Mouse (Mus musculus) lung, postnatal 25 days (tissue): ENCODE measurements around the gene Cisd1.

Experiments used
- DNase-seq: peaks from one replicate; pipeline ENCODE4 v3.0.0; 2022; ENCODE audit warnings: low spot score

The Cisd1 gene

GRCm38 (mm10) chr10:71326789-71327188 lies 18.0 kb downstream of the Cisd1 start:
- peak; percentile 64 for DNase-seq

- no peak for DNase-seq
These were observed 18.6 kb downstream of the Cisd1 start for GRCm38 (mm10) chr10:71326123-71326522.

DNA sequence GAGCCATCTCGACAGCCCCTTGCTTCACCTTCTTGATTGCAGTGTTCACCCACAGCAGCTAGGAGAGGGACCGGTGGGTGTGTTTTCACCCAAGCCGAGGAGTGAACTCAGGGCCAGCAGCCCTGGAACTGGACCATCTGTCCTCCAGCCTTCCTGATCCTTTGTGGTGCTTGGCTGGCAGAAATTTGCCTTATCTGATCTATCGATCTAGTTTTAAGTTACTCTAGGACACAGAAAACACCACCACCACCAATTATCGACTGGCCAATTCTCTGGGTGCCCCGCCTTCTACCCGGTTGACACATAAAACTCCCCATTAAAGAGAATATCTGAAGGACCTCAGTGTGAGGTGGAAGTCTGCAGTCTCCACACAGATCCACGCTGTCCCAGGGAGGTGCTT lies 21.1 kb downstream of the Cisd1 start:
- no peak for DNase-seq

GRCm38 (mm10) chr10:71316497-71316896 lies 28.3 kb downstream of the Cisd1 start:
- DNase-seq = no peak

DNA sequence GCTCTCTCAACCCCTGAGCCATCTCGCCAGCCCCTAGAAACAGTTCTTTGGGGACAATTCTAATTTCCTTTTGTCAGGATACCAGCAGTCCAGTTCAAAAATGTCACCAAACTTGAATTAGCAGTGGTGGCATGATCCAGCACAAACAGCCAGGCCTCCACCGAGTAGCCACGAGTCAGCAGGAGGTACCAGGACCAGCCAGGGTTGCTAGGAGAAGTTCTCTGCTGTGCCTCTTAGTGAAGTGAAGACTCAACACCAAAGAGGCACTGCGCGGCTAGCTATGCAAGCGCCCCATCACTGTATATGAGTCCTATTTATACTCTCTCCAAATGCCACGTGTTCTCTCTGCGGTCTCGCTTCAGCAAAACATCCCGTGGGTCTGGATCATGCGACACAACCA lies 28.7 kb downstream of the Cisd1 start:
- no peak for DNase-seq

GRCm38 (mm10) chr10:71314596-71314995 lies 30.2 kb downstream of the Cisd1 start:
- DNase-seq = no peak

- DNase-seq = no peak
These were observed 34.5 kb downstream of the Cisd1 start for GRCm38 (mm10) chr10:71310288-71310687.

- no peak for DNase-seq
These were observed 36.6 kb downstream of the Cisd1 start for GRCm38 (mm10) chr10:71308199-71308598.

GRCm38 (mm10) chr10:71306759-71307158 lies 38.0 kb downstream of the Cisd1 start:
- DNase-seq = no peak

DNA sequence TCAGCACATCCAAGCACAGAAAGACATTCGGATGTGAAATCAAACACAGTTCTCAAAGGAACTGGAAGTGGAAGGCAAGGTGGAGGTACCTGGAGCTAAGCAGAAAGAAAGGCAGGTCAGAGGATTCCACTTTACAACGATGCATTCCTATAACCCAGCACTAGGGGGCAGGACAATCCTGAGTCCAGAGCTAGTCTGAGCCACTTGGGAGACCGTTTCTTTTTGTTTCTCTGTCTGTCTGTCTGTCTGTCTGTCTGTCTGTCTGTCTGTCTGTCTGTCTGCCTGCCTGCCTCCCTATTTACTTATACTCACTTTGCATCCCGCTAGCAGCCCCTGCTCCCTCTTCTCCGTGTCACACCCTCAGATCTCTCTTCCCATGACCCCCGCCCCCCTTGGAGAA lies 38.6 kb downstream of the Cisd1 start:
- peak; percentile 20 for DNase-seq

GRCm38 (mm10) chr10:71302490-71302889 lies 42.3 kb downstream of the Cisd1 start:
- DNase-seq = peak; percentile 17

DNA sequence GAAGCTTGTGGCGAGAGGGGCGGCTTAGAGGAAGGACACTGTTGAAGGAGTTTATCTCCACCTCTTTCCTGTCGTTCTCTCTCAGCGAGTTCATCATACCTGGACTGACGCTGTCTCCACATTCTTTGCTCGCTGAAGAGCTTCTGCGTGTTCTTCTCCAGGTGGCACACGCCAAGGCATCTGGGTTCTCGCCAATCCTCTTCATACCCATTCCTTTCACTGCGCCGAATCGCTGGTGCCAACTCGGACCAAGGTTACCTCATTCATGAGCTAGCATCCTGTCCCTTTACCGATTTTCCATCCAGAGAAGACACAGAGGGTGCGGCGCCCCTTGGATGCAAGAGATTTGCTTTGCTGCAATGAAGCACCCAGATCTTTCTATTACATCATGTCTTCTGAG lies 44.6 kb downstream of the Cisd1 start:
- no peak for DNase-seq

DNA sequence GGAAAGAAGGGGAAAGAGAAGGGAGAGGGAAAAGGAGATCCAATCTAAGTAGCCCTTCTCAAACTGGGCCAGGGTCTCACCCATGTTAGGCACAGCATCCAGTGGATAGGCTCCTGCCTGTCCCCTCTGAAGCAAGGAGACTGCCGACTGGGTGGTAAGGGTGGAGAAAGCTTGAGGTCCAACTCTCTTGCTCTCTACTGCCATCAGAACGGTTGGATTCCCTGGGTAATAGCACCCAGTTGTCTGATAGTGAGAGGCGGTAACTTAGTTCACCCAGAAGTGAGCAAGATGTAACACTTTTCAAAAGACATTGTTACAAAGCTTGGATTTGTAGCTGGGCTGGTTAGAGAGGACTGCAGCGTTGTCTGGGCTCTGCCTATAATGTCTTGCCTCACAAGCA lies 51.5 kb downstream of the Cisd1 start:
- no peak for DNase-seq

GRCm38 (mm10) chr10:71292254-71292653 lies 52.5 kb downstream of the Cisd1 start:
- DNase-seq = peak; percentile 13

- no peak for DNase-seq
These were observed 53.0 kb downstream of the Cisd1 start for GRCm38 (mm10) chr10:71291801-71292200.

- DNase-seq = no peak
These were observed 53.5 kb downstream of the Cisd1 start for GRCm38 (mm10) chr10:71291179-71291661.

- peak; percentile 89 for DNase-seq
These were observed 59.6 kb downstream of the Cisd1 start, which contains the start of gene Ube2d1 for GRCm38 (mm10) chr10:71285126-71285580. TSS of gene Ube2d1 (minus strand) at chr10:71285262.

DNA sequence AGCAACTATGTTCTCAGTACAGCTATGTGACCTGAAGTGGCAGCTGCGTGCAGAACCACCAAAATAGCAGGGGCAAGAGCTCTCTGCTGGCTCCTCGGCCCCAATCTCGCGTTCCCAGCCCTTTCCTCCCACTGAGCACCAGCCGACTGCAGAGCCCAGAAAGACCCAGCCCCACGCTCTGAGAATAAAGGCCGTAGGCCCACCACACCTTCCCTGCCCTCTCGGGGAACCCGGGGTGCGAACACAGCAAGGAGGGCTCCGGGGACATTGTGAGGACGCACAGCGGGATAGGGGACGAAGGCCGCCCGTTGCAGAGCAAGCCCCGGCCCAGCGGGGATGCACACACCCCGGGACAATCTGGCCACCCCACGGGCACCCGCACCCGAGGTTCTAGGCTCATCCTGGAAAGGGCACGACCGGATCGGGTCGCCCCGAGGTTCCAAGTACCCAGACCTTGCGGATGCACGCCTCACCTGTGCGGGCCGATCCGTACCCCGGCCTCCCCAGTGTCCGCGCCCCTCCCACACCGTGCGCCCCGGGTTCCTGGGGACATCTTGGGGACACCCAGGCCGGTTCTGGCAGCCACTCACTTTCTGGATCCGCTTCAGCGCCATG lies 60.1 kb downstream of the Cisd1 start:
- DNase-seq = no peak

GRCm38 (mm10) chr10:71284131-71284510 lies 60.6 kb downstream of the Cisd1 start:
- DNase-seq = no peak
